Mouse (Mus musculus) liver, embryonic 12.5 days (tissue): ENCODE data around the gene Slc16a13. TPM values are rescaled to one million over a fixed set of nuclear protein-coding genes. Genes with fewer than 3 reads are reported as not detected.

Experiments used
- ATAC-seq: fragments of 200-750 bp; cut with Nextera tagmentation; 2 replicates; pipeline ENCODE4 v1.8.0; 2017; ENCODE audit warnings: moderate number of reproducible peaks, mild to moderate bottlenecking, moderate library complexity
- H3K27ac ChIP-seq: fragments of 300-500 bp; sonication (generic); 2 replicates; pipeline ENCODE4 v1.5.1; 2016; ENCODE audit warnings: mild to moderate bottlenecking
- H3K27me3 ChIP-seq: fragments of 300-500 bp; sonication (generic); replicated peaks from 2 replicates; pipeline ENCODE4 v1.6.1; 2016; ENCODE audit warnings: mild to moderate bottlenecking, moderate library complexity
- H3K36me3 ChIP-seq: fragments of 300-500 bp; sonication (generic); 2 replicates; pipeline ENCODE4 v1.6.1; 2016; ENCODE audit warnings: mild to moderate bottlenecking, moderate library complexity
- H3K4me1 ChIP-seq: fragments of 300-500 bp; sonication (generic); 2 replicates; pipeline ENCODE4 v1.6.1; 2016
- H3K4me2 ChIP-seq: fragments of 300-500 bp; sonication (generic); 2 replicates; pipeline ENCODE4 v1.6.1; 2016; ENCODE audit warnings: mild to moderate bottlenecking, moderate library complexity
- H3K4me3 ChIP-seq: fragments of 300-500 bp; sonication (generic); 2 replicates; pipeline ENCODE4 v1.5.1; 2016; ENCODE audit warnings: mild to moderate bottlenecking, moderate library complexity
- H3K9ac ChIP-seq: fragments of 300-500 bp; sonication (generic); 2 replicates; pipeline ENCODE4 v1.6.1; 2016; ENCODE audit warnings: mild to moderate bottlenecking, moderate library complexity
- H3K9me3 ChIP-seq: fragments of 300-500 bp; sonication (generic); replicated peaks from 2 replicates; pipeline ENCODE4 v1.6.1; 2016; ENCODE audit warnings: mild to moderate bottlenecking, moderate library complexity
- WGBS: fragments of 180-500 bp; shearing (Covaris S2); methylation state at CpG from one replicate; pipeline ENCODE4 v1.1.7; 2016; ENCODE audit not compliant: insufficient replicate concordance; 5-methylcytosine and 5-hydroxymethylcytosine counted together
- polyA plus RNA-seq: library from polyadenylated mRNA; unstranded; fragments of >200 nt; fragmentation: Nextera tagmentation; extraction: Ambion mirVana; gene quantifications from 2 replicates; pipeline ENCODE4 v1.2.1, GENCODE M21; 2016

The Slc16a13 gene
- polyA plus RNA-seq, 1 experiment from 2014 or later, result 8.5 TPM

GRCm38 (mm10) chr11:70239541-70240279 is 18.8 kb upstream of the Slc16a13 start, which contains the start of the genes Gm21988 and Rnasek:
Gene Gm21988, minus strand, starts transcription at chr11:70239830.
Gene Rnasek, minus strand, starts transcription at chr11:70239842.
- under 1% methylated on average over 30 of the region's 35 CpGs for WGBS
- Histone ChIP-seq H3K4me1 (peaks cover 42% of the 10 kb centered on the region), H3K4me2 (peak within 1 kb of the TSS; percentile 87), H3K9ac (peak within 1 kb of the TSS; percentile 95), H3K27me3 (peaks cover 7% of the 10 kb centered on the region; the same call in 1 of the 2 replicates), H3K27ac (peak within 1 kb of the TSS; percentile 96), H3K36me3 (peaks cover 15% of the 10 kb centered on the region), H3K9me3 (no peaks in the 10 kb centered on the region), H3K4me3 (peak within 1 kb of the TSS; percentile 98)
- peak; percentile 16; the same call in 1 of the 2 replicates for ATAC-seq

- Histone ChIP-seq H3K36me3 (peaks cover 18% of the 10 kb centered on the region), H3K27ac (peak overlapping the region; percentile 96), H3K4me3 (peak overlapping the region; percentile 98), H3K9ac (peak overlapping the region; percentile 95), H3K27me3 (peaks cover under 1% of the 10 kb centered on the region; the same call in 1 of the 2 replicates), H3K9me3 (no peaks in the 10 kb centered on the region), H3K4me1 (peaks cover 51% of the 10 kb centered on the region), H3K4me2 (peak overlapping the region; percentile 87)
- WGBS, result 5% methylated on average over 23 of the region's 23 CpGs
- ATAC-seq, result no peak
Measured at GRCm38 (mm10) chr11:70238591-70239440, 18.0 kb upstream of the Slc16a13 start.

DNA sequence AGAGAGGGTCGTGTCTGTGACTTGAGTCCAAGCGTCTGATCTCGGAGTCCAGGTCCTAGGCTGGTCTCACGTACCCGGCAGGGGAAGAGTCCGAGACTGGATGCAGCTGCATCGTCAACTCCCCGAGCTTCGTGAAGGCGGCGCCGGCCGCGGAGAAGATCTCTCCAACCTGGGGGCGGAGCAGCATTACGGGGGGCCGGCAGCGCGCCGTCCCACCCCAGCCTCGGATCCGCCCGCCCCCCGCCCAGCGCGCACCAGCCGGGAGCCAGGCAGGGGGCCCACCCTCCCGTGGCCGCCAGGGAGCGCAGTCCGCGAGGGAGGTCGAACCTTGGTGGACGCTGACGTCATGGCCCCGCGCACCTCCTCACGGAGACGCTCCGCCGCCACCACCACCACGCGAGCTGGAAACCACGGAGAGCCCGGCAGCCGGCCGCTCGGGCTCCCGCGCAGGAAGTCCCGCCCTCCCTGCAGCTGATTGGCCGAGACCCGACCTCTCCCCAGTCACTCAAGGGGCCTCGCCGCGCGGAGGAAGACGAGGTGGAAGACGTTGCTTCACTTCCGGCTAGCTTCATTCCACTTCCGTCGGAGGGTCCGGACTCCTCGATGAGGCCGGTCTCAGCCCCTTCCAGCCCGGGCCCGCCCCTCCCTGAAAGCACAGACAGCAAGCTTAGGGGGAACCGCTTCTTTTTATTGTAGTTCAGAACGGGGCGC is 16.7 kb upstream of the Slc16a13 start, which contains the start of gene 0610010K14Rik:
Gene 0610010K14Rik, minus strand, starts transcription at position 458 of the 711 bp plus-strand sequence.
- Histone ChIP-seq H3K4me3 (peak within 1 kb of the TSS; percentile 98), H3K27me3 (no peaks in the 10 kb centered on the region), H3K36me3 (peaks cover 18% of the 10 kb centered on the region), H3K9me3 (no peaks in the 10 kb centered on the region), H3K27ac (peak within 1 kb of the TSS; percentile 96), H3K4me2 (peak within 1 kb of the TSS; percentile 87), H3K4me1 (peaks cover 62% of the 10 kb centered on the region), H3K9ac (peak within 1 kb of the TSS; percentile 95)
- WGBS, result under 1% methylated on average over 66 of the region's 70 CpGs
- peak; percentile 92 for ATAC-seq

DNA sequence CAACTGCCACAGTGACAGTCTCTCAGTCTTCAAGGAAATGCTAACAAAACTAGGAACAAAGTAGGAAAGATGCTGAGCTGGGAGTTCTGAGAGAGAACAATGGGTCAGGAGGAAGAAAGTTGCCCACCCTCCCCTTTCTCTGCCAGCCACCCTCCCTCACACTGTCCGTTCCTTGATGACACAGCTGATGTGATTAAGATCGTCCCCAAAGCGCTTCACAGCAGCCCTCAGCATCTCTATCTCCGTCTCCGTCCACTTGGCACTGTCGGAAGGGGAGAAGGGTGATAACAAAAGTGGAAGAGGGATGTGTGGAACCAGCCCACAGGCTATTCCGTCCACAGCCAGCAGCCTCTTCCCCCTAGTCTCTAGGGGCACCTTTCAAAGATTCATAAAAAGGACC is 15.9 kb upstream of the Slc16a13 start:
- Histone ChIP-seq H3K4me3 (peak overlapping the region; percentile 98), H3K27me3 (no peaks in the 10 kb centered on the region), H3K4me2 (peak overlapping the region; percentile 87), H3K9ac (peak overlapping the region; percentile 95), H3K36me3 (peaks cover 18% of the 10 kb centered on the region), H3K4me1 (peaks cover 68% of the 10 kb centered on the region), H3K9me3 (no peaks in the 10 kb centered on the region), H3K27ac (peak overlapping the region; percentile 96)
- ATAC-seq, result no peak
- WGBS, result 12% methylated on average over 7 of the region's 7 CpGs

DNA sequence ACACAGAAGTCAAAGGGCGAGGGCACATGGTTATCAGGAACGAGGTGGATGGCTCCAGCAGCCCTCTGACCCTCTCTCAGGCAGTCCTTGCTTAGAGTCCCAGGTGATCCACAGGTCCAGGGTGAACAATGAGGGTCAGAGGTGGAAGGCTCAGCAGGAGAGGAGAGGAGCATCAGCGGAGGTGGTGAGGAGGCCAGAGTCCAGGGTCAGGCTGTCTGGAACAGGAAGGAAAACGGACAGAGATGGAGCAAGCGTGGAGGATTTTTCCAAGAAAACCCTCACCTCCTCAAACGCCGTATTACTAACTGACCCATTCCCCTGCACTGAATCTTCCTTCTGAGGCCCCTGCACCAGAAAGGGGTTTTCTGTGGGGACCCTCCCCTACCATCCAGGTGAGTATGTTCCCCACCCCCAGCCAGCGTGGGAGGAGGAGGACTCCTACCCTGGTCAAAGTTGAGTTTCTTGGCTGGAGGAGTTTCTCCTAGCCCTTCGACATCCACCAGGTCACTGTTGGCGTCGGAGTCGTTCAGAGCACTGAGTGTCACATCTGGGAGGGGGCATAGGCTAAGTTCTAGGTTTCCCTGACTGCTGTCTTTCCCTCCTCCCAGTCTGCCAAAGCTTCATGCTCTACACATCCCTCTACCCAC is 14.5 kb upstream of the Slc16a13 start:
- ATAC-seq, result no peak
- peaks cover 69% of the 10 kb centered on the region for H3K4me1 ChIP-seq
- peaks cover under 1% of the 10 kb centered on the region for H3K27me3 ChIP-seq
- no peak overlapping the region; the same call in 1 of the 2 replicates for H3K4me2 ChIP-seq
- WGBS, result 84% methylated on average over 12 of the region's 12 CpGs
- peaks cover 18% of the 10 kb centered on the region for H3K36me3 ChIP-seq
- H3K9ac ChIP-seq, result no peak overlapping the region
- H3K4me3 ChIP-seq, result no peak overlapping the region
- peak overlapping the region; percentile 96 for H3K27ac ChIP-seq
- H3K9me3 ChIP-seq, result no peaks in the 10 kb centered on the region

GRCm38 (mm10) chr11:70234497-70234896 is 13.6 kb upstream of the Slc16a13 start:
- no peaks in the 10 kb centered on the region for H3K9me3 ChIP-seq
- H3K4me3 ChIP-seq, result no peak overlapping the region
- H3K27me3 ChIP-seq, result peaks cover 9% of the 10 kb centered on the region
- H3K36me3 ChIP-seq, result peaks cover 18% of the 10 kb centered on the region
- peak overlapping the region; percentile 96 for H3K27ac ChIP-seq
- 35% methylated on average over 8 of the region's 8 CpGs for WGBS
- no peak for ATAC-seq
- H3K9ac ChIP-seq, result no peak overlapping the region; the same call in 1 of the 2 replicates
- H3K4me2 ChIP-seq, result 0 out of 2 replicates have a peak overlapping the region, but pooled peaks have one; percentile 0
- H3K4me1 ChIP-seq, result peaks cover 75% of the 10 kb centered on the region

GRCm38 (mm10) chr11:70234037-70234436 is 13.2 kb upstream of the Slc16a13 start:
- Histone ChIP-seq H3K9me3 (no peaks in the 10 kb centered on the region), H3K9ac (no peak overlapping the region), H3K27me3 (peaks cover 14% of the 10 kb centered on the region), H3K4me3 (no peak overlapping the region), H3K27ac (peak overlapping the region; percentile 96), H3K4me1 (peaks cover 79% of the 10 kb centered on the region), H3K36me3 (peaks cover 18% of the 10 kb centered on the region), H3K4me2 (no peak overlapping the region)
- no peak for ATAC-seq
- WGBS, result 46% methylated on average over 5 of the region's 5 CpGs

- Histone ChIP-seq H3K4me3 (0 out of 2 replicates have a peak overlapping the region, but pooled peaks have one; percentile 35), H3K36me3 (peaks cover 18% of the 10 kb centered on the region), H3K27ac (no peak overlapping the region), H3K4me1 (peaks cover 82% of the 10 kb centered on the region), H3K27me3 (peaks cover 24% of the 10 kb centered on the region), H3K9me3 (no peaks in the 10 kb centered on the region), H3K4me2 (peak overlapping the region; percentile 56), H3K9ac (no peak overlapping the region)
- 56% methylated on average over 8 of the region's 8 CpGs for WGBS
- no peak for ATAC-seq
Measured at GRCm38 (mm10) chr11:70233016-70233415, 12.2 kb upstream of the Slc16a13 start.

- H3K27me3 ChIP-seq, result peaks cover 29% of the 10 kb centered on the region
- WGBS, result 31% methylated on average over 9 of the region's 10 CpGs
- peak overlapping the region; percentile 48; the same call in 1 of the 2 replicates for H3K9ac ChIP-seq
- no peak overlapping the region for H3K27ac ChIP-seq
- peaks cover 18% of the 10 kb centered on the region for H3K36me3 ChIP-seq
- peak overlapping the region; percentile 56 for H3K4me2 ChIP-seq
- peak overlapping the region; percentile 35 for H3K4me3 ChIP-seq
- H3K4me1 ChIP-seq, result peaks cover 87% of the 10 kb centered on the region
- no peaks in the 10 kb centered on the region for H3K9me3 ChIP-seq
- no peak for ATAC-seq
Measured at GRCm38 (mm10) chr11:70232546-70232945, 11.7 kb upstream of the Slc16a13 start.

DNA sequence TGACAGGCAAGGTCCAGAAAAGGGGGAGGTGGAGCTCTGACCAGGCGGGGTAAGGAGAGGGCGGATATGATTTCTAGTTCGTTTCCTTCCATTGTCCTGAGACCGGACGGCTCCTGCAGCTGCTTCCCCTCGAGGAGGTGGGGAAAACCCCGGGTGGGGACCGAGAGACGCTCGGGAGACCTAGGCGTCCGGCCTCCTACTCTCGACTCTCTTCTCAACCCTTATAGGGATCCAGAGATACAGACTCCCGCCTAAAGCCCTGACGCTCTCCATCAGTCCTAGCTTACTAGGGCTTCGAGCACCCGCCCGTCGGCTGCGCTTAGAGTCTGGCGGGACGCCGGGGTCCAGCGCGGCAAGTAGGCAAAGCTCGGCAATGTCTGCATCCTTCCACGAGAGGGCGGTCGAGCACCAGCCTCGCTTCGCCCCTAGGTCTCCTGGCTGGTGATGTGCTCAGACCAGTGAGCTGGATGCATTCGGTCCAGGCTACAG is 9.4 kb upstream of the Slc16a13 start:
- WGBS, result under 1% methylated on average over 31 of the region's 32 CpGs
- Histone ChIP-seq H3K4me1 (peaks cover 90% of the 10 kb centered on the region), H3K36me3 (peaks cover 9% of the 10 kb centered on the region), H3K4me2 (peak overlapping the region; percentile 81), H3K9me3 (no peaks in the 10 kb centered on the region), H3K27me3 (peaks cover 50% of the 10 kb centered on the region), H3K9ac (peak overlapping the region; percentile 60), H3K27ac (no peak overlapping the region), H3K4me3 (peak overlapping the region; percentile 50)
- peak; percentile 57 for ATAC-seq
